Mouse (Mus musculus) embryonic fibroblast, embryonic 13.5 days (primary cell): ENCODE measurements at regions not wholly inside any gene's neighbourhood (a gene's known extent, or its start where the extent isn't known, plus 50 kb on each side); places are given as distances from the start of the nearest gene placed in this dataset.

Experiments
- H3K27ac ChIP-seq: 2 replicates; pipeline ENCODE4 v1.5.1; 2012; ENCODE audit warnings: low read length, control low read depth, inconsistent platforms; ENCODE audit not compliant: insufficient read depth
- H3K4me1 ChIP-seq: 2 replicates; pipeline ENCODE4 v1.6.1; 2011; ENCODE audit warnings: low read length; ENCODE audit not compliant: control insufficient read depth, insufficient read depth
- H3K4me3 ChIP-seq: 2 replicates; pipeline ENCODE4 v1.5.1; 2011; ENCODE audit warnings: mild to moderate bottlenecking, control low read depth, low read length; ENCODE audit not compliant: insufficient read depth
- CTCF ChIP-seq: IDR thresholded peaks from 2 replicates; pipeline ENCODE4 v1.5.1; 2011; ENCODE audit warnings: mild to moderate bottlenecking, control low read depth, low read length, moderate library complexity, borderline replicate concordance; ENCODE audit not compliant: insufficient read depth
- POLR2A ChIP-seq: IDR thresholded peaks from 2 replicates; pipeline ENCODE4 v1.6.1; 2011; ENCODE audit warnings: low read depth, mild to moderate bottlenecking, control low read depth, low read length, moderate library complexity

- H3K4me1 ChIP-seq: no peaks in the 10 kb centered on the region
- H3K4me3 ChIP-seq: no peak overlapping the region
- no peak overlapping the region for H3K27ac ChIP-seq
- TF ChIP-seq POLR2A (no peak), CTCF (no peak)
Measured at GRCm38 (mm10) chr11:63376311-63376710, 247.5 kb downstream of the Pmp22 start.

GRCm38 (mm10) chr11:63376991-63377390, 248.2 kb downstream of the Pmp22 start:
- Histone ChIP-seq H3K4me1 (no peaks in the 10 kb centered on the region), H3K27ac (no peak overlapping the region), H3K4me3 (no peak overlapping the region)
- TF ChIP-seq POLR2A (no peak), CTCF (no peak)

- Histone ChIP-seq H3K4me1 (no peaks in the 10 kb centered on the region), H3K4me3 (no peak overlapping the region), H3K27ac (no peak overlapping the region)
- TF ChIP-seq POLR2A: no peak
- TF ChIP-seq CTCF: no peak
Measured at GRCm38 (mm10) chr11:63388247-63388646, 259.5 kb downstream of the Pmp22 start.

GRCm38 (mm10) chr11:63391478-63391877, 262.7 kb downstream of the Pmp22 start:
- no peak overlapping the region for H3K4me3 ChIP-seq
- TF ChIP-seq CTCF: no peak
- no peak for TF ChIP-seq POLR2A

GRCm38 (mm10) chr11:63392378-63392777, 263.6 kb downstream of the Pmp22 start:
- H3K27ac ChIP-seq: no peak overlapping the region
- no peak for TF ChIP-seq POLR2A
- no peak; the same call in 1 of the 2 replicates for TF ChIP-seq CTCF
- no peak overlapping the region for H3K4me3 ChIP-seq
- no peaks in the 10 kb centered on the region for H3K4me1 ChIP-seq

More at GRCm38 (mm10) chr11:63391478-63391877, 262.7 kb downstream of the Pmp22 start:
- no peak overlapping the region for H3K27ac ChIP-seq
- H3K4me1 ChIP-seq: no peaks in the 10 kb centered on the region

- no peaks in the 10 kb centered on the region for H3K4me1 ChIP-seq
- no peak for TF ChIP-seq POLR2A
- no peak for TF ChIP-seq CTCF
- no peak overlapping the region for H3K4me3 ChIP-seq
- no peak overlapping the region for H3K27ac ChIP-seq
Measured at GRCm38 (mm10) chr11:63394201-63394600, 265.4 kb downstream of the Pmp22 start.

- no peaks in the 10 kb centered on the region for H3K4me1 ChIP-seq
- H3K4me3 ChIP-seq: no peak overlapping the region
- no peak overlapping the region for H3K27ac ChIP-seq
- TF ChIP-seq CTCF (no peak), POLR2A (no peak)
Measured at GRCm38 (mm10) chr11:63396386-63396785, 267.6 kb downstream of the Pmp22 start.

GRCm38 (mm10) chr11:63402741-63403140, 274.0 kb downstream of the Pmp22 start:
- Histone ChIP-seq H3K27ac (no peak overlapping the region), H3K4me1 (no peaks in the 10 kb centered on the region), H3K4me3 (no peak overlapping the region)
- TF ChIP-seq POLR2A: no peak
- TF ChIP-seq CTCF: no peak

GRCm38 (mm10) chr11:63404719-63405118, 275.9 kb downstream of the Pmp22 start:
- peak; percentile 89 for TF ChIP-seq CTCF
- no peak for TF ChIP-seq POLR2A

GRCm38 (mm10) chr11:63409431-63409830, 280.6 kb downstream of the Pmp22 start:
- H3K4me1 ChIP-seq: no peaks in the 10 kb centered on the region; the same call in 1 of the 2 replicates
- no peak overlapping the region for H3K4me3 ChIP-seq
- no peak for TF ChIP-seq POLR2A
- no peak for TF ChIP-seq CTCF
- no peak overlapping the region for H3K27ac ChIP-seq

More at GRCm38 (mm10) chr11:63404719-63405118, 275.9 kb downstream of the Pmp22 start:
- Histone ChIP-seq H3K4me1 (no peaks in the 10 kb centered on the region), H3K27ac (no peak overlapping the region), H3K4me3 (no peak overlapping the region)

GRCm38 (mm10) chr11:63410921-63411320, 282.1 kb downstream of the Pmp22 start:
- TF ChIP-seq CTCF (no peak), POLR2A (no peak)

More at GRCm38 (mm10) chr11:63410921-63411320, 282.1 kb downstream of the Pmp22 start:
- Histone ChIP-seq H3K4me1 (no peaks in the 10 kb centered on the region; the same call in 1 of the 2 replicates), H3K27ac (no peak overlapping the region), H3K4me3 (no peak overlapping the region)
